Mouse (Mus musculus) ES-E14 (cell line): ENCODE measurements at regions not wholly inside any gene's neighbourhood (a gene's known extent, or its start where the extent isn't known, plus 50 kb on each side); places are given as distances from the start of the nearest gene placed in this dataset.

Experiments used
- DNase-seq: peaks from one replicate; pipeline ENCODE4 v3.0.0-alpha.2; 2013; ENCODE audit warnings: low read depth, low spot score
- H3K27ac ChIP-seq: 2 replicates; pipeline ENCODE4 v1.5.1; 2012; ENCODE audit warnings: low read depth, mild to moderate bottlenecking, low read length, moderate library complexity, mixed read lengths; ENCODE audit not compliant: poor library complexity, insufficient read depth, severe bottlenecking
- H3K36me3 ChIP-seq: 2 replicates; pipeline ENCODE4 v1.6.1; 2012; ENCODE audit warnings: mild to moderate bottlenecking, low read length, moderate library complexity, mixed read lengths; ENCODE audit not compliant: control insufficient read depth, poor library complexity, insufficient read depth, severe bottlenecking
- H3K4me1 ChIP-seq, 2 experiments: fragments of 150-350 bp in 1 of 2; sonication (generic) in 1 of 2; 2 replicates each; pipeline ENCODE4 v1.6.1; 2012; ENCODE audit warnings: low read length in 2 of 2, mild to moderate bottlenecking in 1 of 2, mixed read lengths in 1 of 2; ENCODE audit not compliant: control insufficient read depth in 2 of 2, insufficient read depth in 2 of 2, poor library complexity in 1 of 2
- H3K4me3 ChIP-seq, 2 experiments: fragments of 150-350 bp in 1 of 2; sonication (generic) in 1 of 2; 2 replicates each; pipeline ENCODE4 v1.5.1; 2012; ENCODE audit warnings: low read length in 2 of 2, low read depth in 1 of 2, mild to moderate bottlenecking in 1 of 2, mixed read lengths in 1 of 2; ENCODE audit not compliant: insufficient read depth in 1 of 2, poor library complexity in 1 of 2, severe bottlenecking in 1 of 2
- H3K9ac ChIP-seq: 2 replicates; pipeline ENCODE4 v1.6.1; 2012; ENCODE audit warnings: low read depth, mild to moderate bottlenecking, low read length, mixed read lengths; ENCODE audit not compliant: poor library complexity, insufficient read depth, severe bottlenecking
- H3K9me3 ChIP-seq: fragments of 150-350 bp; sonication (generic); 2 replicates; pipeline ENCODE4 v1.6.1; 2012; ENCODE audit warnings: low read depth, mild to moderate bottlenecking, low read length; ENCODE audit not compliant: control insufficient read depth, insufficient read depth
- CHD2 ChIP-seq: IDR thresholded peaks from 2 replicates; pipeline ENCODE4 v1.6.1; 2014; ENCODE audit warnings: mild to moderate bottlenecking, low read depth, low read length, inconsistent platforms
- HCFC1 ChIP-seq: IDR thresholded peaks from 2 replicates; pipeline ENCODE4 v1.6.1; 2012; ENCODE audit warnings: low read length, inconsistent platforms, borderline replicate concordance; ENCODE audit not compliant: insufficient read depth
- MAFK ChIP-seq: IDR thresholded peaks from 2 replicates; pipeline ENCODE4 v1.6.1; 2014; ENCODE audit warnings: mild to moderate bottlenecking, low read depth, low read length, inconsistent platforms; ENCODE audit not compliant: insufficient read depth
- ZC3H11A ChIP-seq: IDR thresholded peaks from 2 replicates; pipeline ENCODE4 v1.6.1; 2012; ENCODE audit warnings: low read depth, mild to moderate bottlenecking, inconsistent platforms, low read length, borderline replicate concordance
- ZNF384 ChIP-seq: IDR thresholded peaks from 2 replicates; pipeline ENCODE4 v1.6.1; 2012; ENCODE audit warnings: low read depth, low read length, inconsistent platforms
- in situ Hi-C, 2 experiments: fragments of 600-800 bp; cut with MboI; formaldehyde crosslinking; loops; one replicate each; pipeline ENCODE4 v1.15.1; 2025; ENCODE audit warnings: low sequenced_read_pairs in 2 of 2, inconsistent platforms in 1 of 2; ENCODE audit not compliant: unreplicated experiment in 2 of 2

GRCm38 (mm10) chr6:7790040-7790439, 54.6 kb upstream of the C1galt1 start:
- H3K9me3 ChIP-seq: no peaks in the 10 kb centered on the region
- in situ Hi-C loops: no loop called here
- H3K4me3 ChIP-seq: no peak overlapping the region
- H3K27ac ChIP-seq: no peak overlapping the region
- H3K4me1 ChIP-seq: no peaks in the 10 kb centered on the region
- no peak for DNase-seq
- no peak overlapping the region for H3K9ac ChIP-seq
- TF ChIP-seq ZNF384: no peak
- no peak for TF ChIP-seq ZC3H11A
- no peak for TF ChIP-seq HCFC1
- TF ChIP-seq CHD2: no peak
- TF ChIP-seq MAFK: no peak
- no peaks in the 10 kb centered on the region for H3K36me3 ChIP-seq

DNA sequence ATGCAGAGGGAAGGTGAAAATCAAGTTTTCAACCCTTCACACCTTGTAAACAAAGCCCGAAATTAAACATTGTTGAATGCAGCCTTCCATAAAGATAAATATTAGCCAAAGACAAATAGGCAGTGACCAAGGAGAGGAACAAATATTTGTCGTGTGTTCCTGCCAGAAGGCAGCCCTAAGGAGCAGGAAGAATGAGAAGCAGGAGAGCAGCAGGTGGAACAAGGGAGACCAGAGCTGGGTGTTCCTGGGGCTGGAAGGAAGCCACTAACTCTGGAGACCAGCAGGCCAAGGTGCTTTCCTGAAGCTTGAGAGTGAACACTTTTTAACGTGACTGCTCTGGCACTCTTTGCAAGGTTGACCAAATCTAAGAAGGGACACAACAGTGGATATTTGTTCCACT, 55.6 kb upstream of the C1galt1 start:
- Histone ChIP-seq H3K4me1 (no peaks in the 10 kb centered on the region), H3K4me3 (no peak overlapping the region), H3K9me3 (no peaks in the 10 kb centered on the region), H3K36me3 (no peaks in the 10 kb centered on the region), H3K9ac (no peak overlapping the region), H3K27ac (no peak overlapping the region)
- DNase-seq: no peak
- in situ Hi-C loops: no loop called here
- TF ChIP-seq CHD2: no peak
- no peak for TF ChIP-seq HCFC1
- no peak for TF ChIP-seq MAFK
- no peak for TF ChIP-seq ZC3H11A
- TF ChIP-seq ZNF384: no peak

- in situ Hi-C loops: no loop called here
- no peaks in the 10 kb centered on the region for H3K9me3 ChIP-seq
These were observed 59.2 kb upstream of the C1galt1 start for GRCm38 (mm10) chr6:7785407-7785806.

DNA sequence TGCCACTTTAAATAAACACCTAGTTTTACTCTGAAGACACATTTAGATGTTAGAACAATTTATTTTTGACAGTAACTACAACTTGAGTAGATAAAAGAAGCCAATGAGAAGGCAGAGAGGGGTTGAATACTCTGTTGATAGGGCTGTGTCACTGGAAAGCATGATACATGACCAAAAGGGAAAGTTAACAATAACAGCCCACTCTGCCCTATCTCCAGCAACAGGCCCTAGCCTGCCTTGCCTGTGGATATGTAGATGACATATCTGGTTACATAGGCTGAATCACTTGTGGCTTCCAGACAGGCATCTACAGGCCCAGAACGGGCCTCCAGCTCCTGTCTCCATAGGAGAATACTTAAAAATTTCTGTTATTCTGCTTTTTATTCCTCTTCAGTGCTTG, 61.6 kb upstream of the C1galt1 start:
- Histone ChIP-seq H3K4me3 (no peak overlapping the region), H3K4me1 (no peaks in the 10 kb centered on the region), H3K36me3 (no peaks in the 10 kb centered on the region), H3K27ac (no peak overlapping the region), H3K9ac (no peak overlapping the region), H3K9me3 (no peaks in the 10 kb centered on the region)
- in situ Hi-C loops: no loop called here
- no peak for DNase-seq
- TF ChIP-seq CHD2 (no peak), ZC3H11A (no peak), ZNF384 (no peak), MAFK (no peak), HCFC1 (no peak)

More at GRCm38 (mm10) chr6:7785407-7785806, 59.2 kb upstream of the C1galt1 start:
- no peak for DNase-seq
- Histone ChIP-seq H3K9ac (no peak overlapping the region), H3K4me1 (no peaks in the 10 kb centered on the region), H3K27ac (no peak overlapping the region), H3K36me3 (no peaks in the 10 kb centered on the region), H3K4me3 (no peak overlapping the region)
- TF ChIP-seq ZNF384 (no peak), CHD2 (no peak), MAFK (no peak), ZC3H11A (no peak), HCFC1 (no peak)

DNA sequence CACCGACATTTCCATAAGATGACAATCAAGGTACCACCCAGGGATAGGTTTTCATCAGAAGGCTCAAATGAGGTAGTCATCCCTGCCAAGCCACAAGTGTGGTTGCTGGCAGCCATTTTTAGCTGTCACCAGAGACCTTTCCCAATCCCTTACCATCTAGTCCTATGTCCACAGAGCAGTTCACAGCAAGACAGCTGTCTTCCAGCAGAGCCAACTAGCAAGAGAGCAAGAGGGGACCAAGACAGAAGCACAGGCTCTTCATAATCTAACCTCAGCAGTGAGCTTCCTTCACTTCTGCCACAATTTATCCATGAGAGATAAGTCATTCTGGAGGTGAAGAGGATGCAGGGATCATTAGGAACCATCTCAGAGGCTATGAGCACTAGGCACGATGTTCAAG, 64.7 kb upstream of the C1galt1 start:
- Histone ChIP-seq H3K4me3 (no peak overlapping the region), H3K9ac (no peak overlapping the region), H3K27ac (no peak overlapping the region), H3K9me3 (no peaks in the 10 kb centered on the region), H3K36me3 (no peaks in the 10 kb centered on the region), H3K4me1 (no peaks in the 10 kb centered on the region)
- in situ Hi-C loops: no loop called here
- TF ChIP-seq CHD2 (no peak), HCFC1 (no peak), MAFK (no peak), ZNF384 (no peak), ZC3H11A (no peak)
- no peak for DNase-seq
